Mouse (Mus musculus) gastrocnemius, adult 8-10 months (tissue): ENCODE results near the gene Dcbld1. TPM values are rescaled to one million over a fixed set of nuclear protein-coding genes. Genes with fewer than 3 reads are reported as not detected.
"Not testable (repeated sequence)": the region's sequence is repeated elsewhere in the genome, so short reads cannot be mapped to it uniquely, and the experiment has no call there.

Source experiments
- DNase-seq, 2 experiments: peaks; one replicate each; pipeline ENCODE4 v3.0.0; 2022; ENCODE audit warnings: low spot score in 2 of 2
- total RNA-seq, 4 experiments: library from RNA; stranded (reverse); gene quantifications; 2 replicates each; pipeline ENCODE4 v1.2.4; 2022

Dcbld1 gene
- total RNA-seq, 4 experiments from 2014 or later, result 0.70 to 1.5 (median 0.76) TPM

- DNase-seq, result no peak
Observed at GRCm38 (mm10) chr10:52301766-52302165, 68.3 kb downstream of the Dcbld1 start.

GRCm38 (mm10) chr10:52302271-52302670 is 68.9 kb downstream of the Dcbld1 start:
- no peak for DNase-seq

GRCm38 (mm10) chr10:52304574-52304973 is 71.2 kb downstream of the Dcbld1 start:
- DNase-seq, result no peak

GRCm38 (mm10) chr10:52309196-52309595 is 75.8 kb downstream of the Dcbld1 start:
- peak in 1 of 2 experiments; percentile 6 for DNase-seq

DNA sequence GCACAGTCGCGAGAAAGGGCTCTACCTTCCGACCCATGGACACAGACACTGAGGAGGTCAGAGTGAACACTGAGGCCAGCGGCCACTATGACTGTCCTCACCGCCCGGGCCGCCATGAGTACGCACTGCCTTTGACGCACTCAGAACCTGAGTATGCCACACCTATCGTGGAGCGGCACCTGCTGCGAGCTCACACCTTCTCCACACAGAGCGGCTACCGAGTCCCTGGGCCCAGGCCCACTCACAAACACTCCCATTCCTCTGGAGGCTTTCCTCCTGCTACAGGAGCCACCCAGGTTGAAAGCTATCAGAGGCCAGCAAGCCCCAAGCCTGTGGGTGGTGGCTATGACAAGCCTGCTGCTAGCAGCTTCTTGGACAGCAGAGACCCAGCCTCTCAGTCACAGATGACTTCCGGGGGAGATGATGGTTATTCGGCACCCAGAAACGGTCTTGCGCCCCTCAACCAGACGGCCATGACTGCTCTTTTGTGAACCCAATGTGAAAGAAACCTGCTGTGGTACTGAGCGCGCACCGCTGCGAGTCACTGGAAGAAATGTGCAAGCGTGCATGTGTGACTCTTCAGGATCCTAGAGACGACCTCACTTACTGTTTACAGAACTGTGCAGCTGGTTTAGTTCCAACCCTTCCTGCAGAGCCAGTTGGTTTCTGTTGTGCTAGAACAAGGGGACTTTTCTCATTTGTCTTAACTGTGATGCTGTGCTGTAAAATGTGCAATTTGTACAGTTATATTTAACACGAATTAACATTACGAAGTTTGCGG is 86.3 kb downstream of the Dcbld1 start:
- no peak for DNase-seq

DNA sequence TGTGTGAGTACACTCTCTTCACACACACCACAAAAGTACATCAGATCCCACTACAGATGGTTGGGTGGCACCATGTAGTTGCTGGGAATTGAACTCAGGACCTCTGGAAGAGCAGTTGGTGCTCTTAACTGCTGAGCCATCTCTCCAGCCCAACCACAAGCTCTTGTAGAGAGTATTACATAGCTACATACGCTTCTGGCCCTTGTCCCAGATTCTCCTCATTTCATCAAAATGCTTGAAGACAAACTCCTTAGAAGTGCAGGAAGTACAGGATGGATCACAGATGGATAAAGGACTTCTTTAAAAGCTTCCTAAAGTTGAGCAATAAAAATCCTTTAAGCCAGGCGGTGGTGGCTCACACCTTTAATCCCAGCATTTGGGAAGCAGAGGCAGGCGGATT is 88.5 kb downstream of the Dcbld1 start:
- DNase-seq, result no peak

DNA sequence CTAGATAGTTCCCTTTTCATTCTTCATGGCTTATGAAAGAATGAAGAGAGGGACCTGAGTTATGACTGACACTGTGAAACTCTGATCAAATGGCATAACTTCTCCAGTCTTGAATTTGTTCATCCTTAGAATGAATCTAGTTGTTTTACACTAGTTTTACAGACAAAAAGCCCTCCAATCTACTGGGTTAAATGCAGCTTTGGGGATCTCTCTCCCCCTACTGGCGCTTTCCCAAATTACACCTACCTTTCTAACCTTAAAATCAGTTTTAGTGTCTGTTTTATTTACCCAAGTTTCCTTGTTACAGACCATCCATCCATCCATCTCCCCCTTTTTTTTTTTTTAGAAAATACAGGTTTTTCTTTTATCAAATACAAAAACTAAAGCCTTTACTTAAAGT is 97.6 kb downstream of the Dcbld1 start:
- DNase-seq, result no peak

DNA sequence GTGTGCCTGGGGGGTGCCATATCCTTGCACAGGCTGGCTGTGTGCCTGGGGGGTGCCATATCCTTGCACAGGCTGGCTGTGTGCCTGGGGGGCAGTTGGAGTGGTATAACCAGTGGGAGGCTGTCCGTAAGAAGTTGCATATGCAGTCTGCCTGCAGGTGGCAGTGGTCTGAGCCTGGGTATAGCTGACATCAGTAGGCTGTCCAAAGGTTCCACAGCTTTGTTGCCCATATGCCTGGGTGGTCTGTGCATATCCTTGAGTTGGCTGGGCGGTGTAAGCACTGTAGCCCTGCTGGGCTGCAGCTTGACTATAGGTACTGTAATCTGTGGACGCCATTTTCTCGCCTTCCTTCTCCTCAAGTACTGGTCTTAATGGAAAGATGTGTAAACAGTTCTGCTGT is 109.9 kb downstream of the Dcbld1 start:
- DNase-seq, result not testable (repeated sequence)

GRCm38 (mm10) chr10:52353184-52353583 is 119.8 kb downstream of the Dcbld1 start:
- DNase-seq, result no peak

GRCm38 (mm10) chr10:52358467-52358866 is 125.0 kb downstream of the Dcbld1 start, which contains the start of gene Gm26741:
TSS of gene Gm26741 (plus strand) at chr10:52358767.
- DNase-seq, result no peak

DNA sequence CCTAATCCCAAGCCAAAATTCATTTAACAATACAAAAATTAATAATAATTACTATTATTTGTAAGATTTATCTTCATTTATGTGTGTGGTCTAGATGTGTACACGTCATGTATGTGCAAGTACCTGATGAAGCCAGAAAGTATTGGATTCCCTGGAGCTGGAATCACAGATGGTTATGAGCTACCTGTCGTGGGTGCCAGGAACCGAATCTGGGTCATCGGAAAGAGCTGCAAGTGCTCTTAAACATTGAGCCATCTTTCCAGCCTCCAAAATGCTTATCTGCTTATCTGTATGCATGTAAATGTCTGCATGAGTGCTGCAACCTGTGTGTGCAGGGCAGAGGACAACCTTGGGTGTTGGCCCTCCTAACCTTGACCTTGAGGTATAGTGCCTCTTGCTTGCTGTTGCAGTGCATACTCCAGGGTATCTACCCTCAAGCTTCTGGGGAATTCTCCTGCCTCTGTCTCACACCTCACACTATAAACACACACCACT is 126.9 kb downstream of the Dcbld1 start:
- no peak for DNase-seq

- no peak for DNase-seq
Observed at GRCm38 (mm10) chr10:52360862-52361609, 127.6 kb downstream of the Dcbld1 start.

GRCm38 (mm10) chr10:52368376-52368775 is 135.0 kb downstream of the Dcbld1 start:
- DNase-seq, result no peak

Other genes with a start within 250 kb of the Dcbld1 start
- gene Vgll2, start 211.1 kb upstream of the Dcbld1 start, total RNA-seq, result 100 to 1,000 TPM in 2 of 4 experiments, 10 to 100 TPM in 2; 71.6 to 102 (median 86.6) TPM
- under 1 TPM in 2 of 4 experiments, not detected in 2; 0.05 to 0.08 TPM for gene Ros1, start 38.4 kb upstream of the Dcbld1 start, total RNA-seq
- not detected for gene Gm26741, start 125.1 kb downstream of the Dcbld1 start, total RNA-seq
- 1 to 10 TPM; 6.8 to 8.1 (median 7.8) TPM for gene Gopc, start 148.5 kb downstream of the Dcbld1 start, total RNA-seq
- gene Nepn, start 155.4 kb downstream of the Dcbld1 start, total RNA-seq, result under 1 TPM in 1 of 4 experiments, not detected in 3; 0.19 TPM
- 10 to 100 TPM; 15.4 to 26.3 (median 19.9) TPM for gene Nus1, start 183.9 kb downstream of the Dcbld1 start, total RNA-seq